Mouse (Mus musculus) left cerebral cortex, postnatal 36 days (tissue): ENCODE data around the gene Ttc38. TPM values are rescaled to one million over a fixed set of nuclear protein-coding genes. Genes with fewer than 3 reads are reported as not detected.

Experiments used
- DNase-seq, 2 experiments: peaks; one replicate each; pipeline ENCODE4 v3.0.0; 2021 to 2022; ENCODE audit warnings: low spot score in 2 of 2, mixed read lengths in 1 of 2
- intact Hi-C: fragments of 180-260 bp; cut with DNase I; formaldehyde crosslinking; loops from one replicate; pipeline ENCODE4 v1.15.1; 2025
- total RNA-seq, 2 experiments: library from RNA; stranded (reverse); gene quantifications; 2 replicates each; pipeline ENCODE4 v1.2.3; 2021

The Ttc38 gene
- total RNA-seq, 2 experiments from 2014 or later = 5.1 to 6.9 TPM

DNA sequence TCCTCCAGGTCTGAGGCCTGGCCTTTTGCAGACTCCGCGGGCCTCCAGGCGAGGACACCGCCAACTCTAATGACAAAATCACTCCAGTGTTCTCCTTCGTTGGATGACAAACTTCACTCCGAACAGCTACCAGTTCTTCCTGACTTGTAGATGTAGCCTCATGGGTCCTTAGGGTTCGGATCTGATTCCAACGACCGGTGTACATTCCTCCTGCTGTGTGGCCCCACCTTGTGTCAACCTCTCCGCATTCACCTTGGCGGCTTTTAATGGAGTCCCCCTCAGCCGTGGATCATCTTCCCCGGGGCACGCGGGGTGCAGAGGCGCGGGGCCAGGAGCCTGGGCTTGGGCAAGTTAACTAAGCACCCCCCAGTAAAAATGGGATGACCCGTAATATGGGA lies 47.4 kb downstream of the Ttc38 start:
- DNase-seq = no peak
- intact Hi-C loops = loop anchor here (1.0 kb wide), 1 partner anchor 20 kb away; the partner anchor contains the start of gene Gtse1

DNA sequence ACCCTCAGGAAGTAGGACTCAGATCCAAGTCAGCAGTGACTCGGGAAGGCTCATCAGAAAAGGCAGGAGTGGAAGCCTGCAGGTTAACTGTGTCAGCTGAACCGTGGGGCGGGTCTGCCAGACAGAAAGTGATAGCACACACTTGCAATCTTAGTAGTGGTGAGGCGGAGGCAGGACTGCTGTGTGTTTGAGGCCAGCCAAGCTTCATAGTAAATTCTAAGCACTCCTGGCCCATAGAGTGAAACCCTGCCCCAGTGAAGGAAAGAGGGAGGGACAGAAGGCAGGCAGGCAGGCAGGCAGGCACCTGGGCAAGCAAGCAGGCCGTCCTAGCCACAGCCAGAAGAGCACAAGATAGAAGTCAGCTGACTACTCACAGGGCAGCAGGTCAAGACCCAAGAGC lies 53.5 kb downstream of the Ttc38 start:
- DNase-seq = no peak
- intact Hi-C loops = no loop called here

DNA sequence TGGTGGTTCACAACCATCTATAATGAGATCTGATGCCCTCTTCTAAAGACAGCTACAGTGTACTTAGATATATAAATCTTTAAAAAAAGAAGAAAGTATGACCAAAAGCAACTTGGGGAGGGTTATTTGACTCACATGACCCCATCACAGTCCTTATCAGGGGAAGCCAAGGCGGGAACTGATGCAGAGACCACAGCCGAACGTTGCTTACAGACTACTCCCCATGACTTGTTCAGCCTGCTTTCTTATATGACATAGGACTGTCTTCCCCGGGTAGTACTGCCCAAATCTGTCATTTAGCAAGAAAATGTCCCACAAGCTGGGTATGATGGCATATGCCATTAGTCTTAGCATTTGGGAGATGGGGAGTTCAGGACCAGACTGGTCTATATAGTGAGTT lies 57.1 kb downstream of the Ttc38 start:
- intact Hi-C loops = no loop called here
- DNase-seq = no peak

GRCm38 (mm10) chr15:85891971-85892370 lies 59.9 kb downstream of the Ttc38 start:
- DNase-seq = no peak
- intact Hi-C loops = no loop called here

DNA sequence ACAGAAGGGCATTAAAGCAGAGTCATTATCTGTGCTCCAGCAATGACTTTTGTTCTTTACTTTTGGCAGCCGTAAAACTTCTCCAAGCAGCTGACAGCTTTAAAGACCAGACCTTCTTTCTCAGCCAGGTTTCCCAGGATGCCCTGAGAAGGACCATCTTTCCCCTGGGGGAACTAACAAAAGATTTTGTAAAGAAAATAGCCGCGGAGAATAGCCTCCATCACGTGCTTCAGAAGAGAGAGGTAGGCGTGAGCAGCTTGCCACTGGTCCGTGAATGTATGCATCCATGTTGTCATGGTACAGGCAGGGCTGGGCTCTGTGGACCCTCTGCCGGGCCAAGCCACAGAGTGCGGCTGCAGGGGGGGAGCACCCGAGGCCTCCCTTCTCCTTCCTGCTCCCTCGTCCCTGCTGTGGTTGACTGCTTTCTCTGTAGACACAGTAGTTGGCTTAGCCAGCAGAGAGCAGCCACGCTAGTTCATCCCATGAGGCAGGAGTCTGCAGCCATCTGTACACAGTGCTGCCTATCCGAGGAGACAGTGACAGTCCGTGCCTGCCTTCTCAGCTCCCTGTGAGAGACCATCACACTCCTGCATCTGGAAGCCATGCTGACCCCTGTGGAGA lies 60.5 kb downstream of the Ttc38 start:
- intact Hi-C loops = no loop called here
- DNase-seq = no peak

GRCm38 (mm10) chr15:85893871-85894270 lies 61.8 kb downstream of the Ttc38 start:
- intact Hi-C loops = no loop called here
- DNase-seq = no peak

- intact Hi-C loops = loop anchor here (1.0 to 5.0 kb wide), 2 partner anchors 143 to 226 kb away; no protein-coding TSS in a partner anchor
- peak; percentile 69 to 75 for DNase-seq
These were observed 64.2 kb downstream of the Ttc38 start for GRCm38 (mm10) chr15:85896284-85896683.

GRCm38 (mm10) chr15:85897113-85897512 lies 65.0 kb downstream of the Ttc38 start:
- DNase-seq = no peak
- intact Hi-C loops = loop anchor here (5.0 kb wide), 1 partner anchor 225 kb away; no protein-coding TSS in a partner anchor

DNA sequence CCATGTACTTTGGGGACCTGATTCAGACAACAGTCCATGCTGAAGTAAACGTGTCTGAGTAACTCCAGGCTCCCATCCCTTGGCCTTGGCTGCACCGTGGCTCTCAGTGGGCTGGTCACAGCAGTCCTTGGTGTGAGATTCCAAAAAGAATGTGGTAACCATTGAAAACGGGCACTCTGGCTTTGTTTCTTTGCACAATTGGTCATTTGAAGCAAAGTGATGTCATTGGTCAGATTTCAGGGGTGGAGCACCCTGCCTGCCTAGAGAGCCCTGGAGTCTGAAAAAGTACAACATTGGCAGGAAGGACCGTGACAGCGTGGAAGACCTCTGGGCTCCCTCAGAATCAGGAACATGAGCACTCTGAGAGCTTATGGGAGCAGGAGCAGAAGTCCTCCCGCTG lies 67.3 kb downstream of the Ttc38 start:
- DNase-seq = no peak
- intact Hi-C loops = loop anchor here (5.0 kb wide), 1 partner anchor 223 kb away; no protein-coding TSS in a partner anchor

- intact Hi-C loops = no loop called here
These were observed 68.2 kb downstream of the Ttc38 start for GRCm38 (mm10) chr15:85900318-85900717.

GRCm38 (mm10) chr15:85900801-85901200 lies 68.7 kb downstream of the Ttc38 start:
- intact Hi-C loops = no loop called here
- no peak for DNase-seq

More at GRCm38 (mm10) chr15:85900318-85900717, 68.2 kb downstream of the Ttc38 start:
- no peak for DNase-seq

- no peak for DNase-seq
- intact Hi-C loops = no loop called here
These were observed 70.4 kb downstream of the Ttc38 start for GRCm38 (mm10) chr15:85902505-85902904.

DNA sequence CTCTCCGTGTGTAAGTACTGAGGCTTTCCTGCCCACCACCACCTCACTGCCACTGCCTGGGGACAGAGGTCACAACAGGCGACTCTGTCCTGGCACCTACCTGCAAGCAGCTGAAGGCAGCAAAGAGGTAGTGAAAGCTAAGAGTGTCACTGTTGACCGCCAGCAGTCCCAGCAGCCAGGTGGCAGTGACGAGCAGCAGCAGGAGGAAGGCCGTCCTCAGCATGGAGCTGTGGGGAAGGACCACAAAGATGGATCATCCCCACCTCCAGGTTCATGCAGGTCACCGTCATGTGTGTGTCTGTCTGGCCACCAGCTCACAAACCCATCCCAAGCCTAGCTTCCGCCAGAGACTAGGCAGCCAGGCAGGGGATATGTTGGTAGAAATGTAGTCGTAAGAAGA lies 71.7 kb downstream of the Ttc38 start:
- intact Hi-C loops = no loop called here

More for the DNA sequence above, 71.7 kb downstream of the Ttc38 start:
- DNase-seq = no peak

Other genes starting within 250 kb of the Ttc38 start
- gene Wnt7b, start 249.8 kb upstream of the Ttc38 start, total RNA-seq = 10 to 100 TPM; 34.0 to 35.9 TPM
- gene Ppara, start 97.3 kb upstream of the Ttc38 start, total RNA-seq = 1 to 10 TPM; 4.6 to 4.9 TPM
- gene Cdpf1, start 20.6 kb upstream of the Ttc38 start, total RNA-seq = 10 to 100 TPM; 21.3 TPM
- gene Pkdrej, start 10.6 kb upstream of the Ttc38 start, total RNA-seq = 1 to 10 TPM in 1 of 2 experiments, under 1 TPM in 1; 0.77 to 1.2 TPM
- under 1 TPM; 0.54 to 0.91 TPM for gene Gtse1, start 27.4 kb downstream of the Ttc38 start, total RNA-seq
- 10 to 100 TPM; 28.8 to 29.7 TPM for gene Trmu, start 47.0 kb downstream of the Ttc38 start, total RNA-seq
- gene Celsr1, start 201.5 kb downstream of the Ttc38 start, total RNA-seq = 1 to 10 TPM; 3.4 to 4.3 TPM
- 10 to 100 TPM; 34.9 to 49.4 TPM for gene Gramd4, start 225.4 kb downstream of the Ttc38 start, total RNA-seq